Mouse (Mus musculus) erythroblast, embryonic 14.5 days (primary cell): ENCODE results near the gene Ttll9.

ENCODE experiments used
- GATA1 ChIP-seq: IDR thresholded peaks from 2 replicates; pipeline ENCODE4 v1.6.1; 2012; ENCODE audit warnings: low read length, inconsistent platforms, mixed read lengths
- TAL1 ChIP-seq: IDR thresholded peaks from 3 replicates; pipeline ENCODE4 v1.6.1; 2012; ENCODE audit warnings: low read length, inconsistent platforms, mixed read lengths

DNA sequence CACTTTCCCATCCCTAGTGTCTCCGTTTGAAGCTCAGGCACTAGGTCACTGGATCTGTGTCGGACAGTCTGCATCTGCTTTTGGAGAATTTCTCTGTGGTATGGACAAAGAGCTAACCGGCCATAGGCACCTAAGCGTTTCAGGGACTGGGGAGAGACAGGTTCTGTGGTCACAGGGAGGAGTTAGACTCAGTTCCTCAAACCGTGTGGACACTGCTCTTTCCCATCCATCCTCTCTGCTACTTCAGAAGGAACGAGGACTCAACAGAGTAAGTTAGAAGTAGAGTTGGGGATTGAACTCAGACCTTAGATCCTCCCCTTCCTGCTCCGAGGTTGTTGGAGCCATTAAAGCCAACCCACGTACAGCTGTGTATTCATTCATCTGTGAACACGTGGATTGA is 89.3 kb downstream of the Ttll9 start:
- no peak for TF ChIP-seq TAL1
- TF ChIP-seq GATA1: no peak
